Mouse (Mus musculus) CH12.LX (cell line): ENCODE data around the gene Gfi1b. TPM values are rescaled to one million over a fixed set of nuclear protein-coding genes. Genes with fewer than 3 reads are reported as not detected.

Experiments used
- DNase-seq: peaks from one replicate; pipeline ENCODE4 v3.0.0-alpha.2; 2013; ENCODE audit errors: extremely low read depth
- H3K27ac ChIP-seq: 2 replicates; pipeline ENCODE4 v1.5.1; 2012; ENCODE audit warnings: low read depth, mild to moderate bottlenecking, control low read depth, moderate library complexity; ENCODE audit not compliant: insufficient read depth
- H3K27me3 ChIP-seq: replicated peaks from 2 replicates; pipeline ENCODE3; 2012; ENCODE audit warnings: inconsistent platforms
- H3K36me3 ChIP-seq, 2 experiments: replicated peaks in 1 of 2; 2 replicates each; pipeline versions ENCODE3 to v1.6.1; 2012; ENCODE audit warnings: inconsistent platforms in 1 of 2, low read length in 1 of 2, mild to moderate bottlenecking in 1 of 2, mixed read lengths in 1 of 2, moderate library complexity in 1 of 2; ENCODE audit not compliant: control insufficient read depth in 1 of 2, insufficient read depth in 1 of 2
- H3K4me1 ChIP-seq, 2 experiments: 2 replicates each; pipeline ENCODE4 v1.6.1; 2012; ENCODE audit warnings: inconsistent platforms in 1 of 2, moderate library complexity in 1 of 2; ENCODE audit not compliant: insufficient read depth in 2 of 2, control insufficient read depth in 1 of 2
- H3K4me2 ChIP-seq: 2 replicates; pipeline ENCODE4 v1.6.1; 2012; ENCODE audit warnings: low read depth, mild to moderate bottlenecking, control low read depth; ENCODE audit not compliant: poor library complexity, insufficient read depth, severe bottlenecking
- H3K4me3 ChIP-seq, 3 experiments: fragments of 150-350 bp in 1 of 3; sonication (generic) in 1 of 3; replicated peaks in 1 of 3; 2 replicates each; pipeline versions ENCODE3 to v1.5.1; 2011 to 2012; ENCODE audit warnings: low read depth in 2 of 3, low read length in 2 of 3, mild to moderate bottlenecking in 2 of 3, moderate library complexity in 2 of 3, control low read depth in 1 of 3, improper control_type of control experiment in 1 of 3, inconsistent platforms in 1 of 3, mixed read lengths in 1 of 3; ENCODE audit not compliant: poor library complexity in 1 of 3
- H3K79me2 ChIP-seq: replicated peaks from 2 replicates; pipeline ENCODE4 v1.6.1; 2012; ENCODE audit warnings: mild to moderate bottlenecking, moderate library complexity; ENCODE audit not compliant: control insufficient read depth, poor library complexity, insufficient read depth, severe bottlenecking; ENCODE audit errors: extremely low read depth
- H3K9ac ChIP-seq: 2 replicates; pipeline ENCODE4 v1.6.1; 2012; ENCODE audit warnings: low read depth, mild to moderate bottlenecking, control low read depth, moderate library complexity; ENCODE audit not compliant: insufficient read depth
- H3K9me3 ChIP-seq: replicated peaks from 2 replicates; pipeline ENCODE3; 2012; ENCODE audit warnings: low read length, inconsistent platforms, mixed read lengths
- BHLHE40 ChIP-seq: IDR thresholded peaks from 2 replicates; pipeline ENCODE4 v1.6.1; 2011; ENCODE audit warnings: mild to moderate bottlenecking, low read depth, low read length, improper control_type of control experiment
- CHD2 ChIP-seq: IDR thresholded peaks from 2 replicates; pipeline ENCODE4 v1.6.1; 2011; ENCODE audit warnings: low read length, improper control_type of control experiment
- CTCF ChIP-seq, 2 experiments: IDR thresholded peaks in 1 of 2; conservative IDR thresholded peaks in 1 of 2; 2 replicates each; pipeline ENCODE4 v1.5.1; 2011 to 2012; ENCODE audit warnings: low read depth in 2 of 2, low read length in 2 of 2, improper control_type of control experiment in 1 of 2, inconsistent platforms in 1 of 2, mild to moderate bottlenecking in 1 of 2, moderate library complexity in 1 of 2
- ETS1 ChIP-seq: conservative IDR thresholded peaks from 2 replicates; pipeline ENCODE4 v1.6.1; 2012; ENCODE audit warnings: low read depth, mild to moderate bottlenecking, inconsistent platforms, low read length, improper control_type of control experiment, moderate library complexity
- JUN ChIP-seq: IDR thresholded peaks from 2 replicates; pipeline ENCODE4 v1.6.1; 2011; ENCODE audit warnings: low read depth, mild to moderate bottlenecking, low read length, improper control_type of control experiment, moderate library complexity; ENCODE audit not compliant: insufficient read depth
- JUND ChIP-seq: conservative IDR thresholded peaks from 2 replicates; pipeline ENCODE4 v1.6.1; 2011; ENCODE audit warnings: low read depth, low read length, improper control_type of control experiment
- KAT2A ChIP-seq: IDR thresholded peaks from 2 replicates; pipeline ENCODE4 v1.6.1; 2012; ENCODE audit warnings: low read length, improper control_type of control experiment, inconsistent platforms; ENCODE audit not compliant: insufficient replicate concordance
- MAX ChIP-seq: IDR thresholded peaks from 2 replicates; pipeline ENCODE4 v1.6.1; 2011; ENCODE audit warnings: low read length, improper control_type of control experiment
- PAX5 ChIP-seq: IDR thresholded peaks from 2 replicates; pipeline ENCODE4 v1.6.1; 2012; ENCODE audit warnings: low read length, inconsistent platforms, mixed read lengths
- POLR2A ChIP-seq: IDR thresholded peaks from 2 replicates; pipeline ENCODE4 v1.6.1; 2011; ENCODE audit warnings: low read depth, mild to moderate bottlenecking, improper control_type of control experiment, low read length
- RAD21 ChIP-seq: IDR thresholded peaks from 2 replicates; pipeline ENCODE4 v1.6.1; 2011; ENCODE audit warnings: low read depth, mild to moderate bottlenecking, low read length, improper control_type of control experiment, moderate library complexity
- SMC3 ChIP-seq: IDR thresholded peaks from 2 replicates; pipeline ENCODE4 v1.6.1; 2011; ENCODE audit warnings: low read depth, low read length, improper control_type of control experiment
- USF1 ChIP-seq: IDR thresholded peaks from 2 replicates; pipeline ENCODE4 v1.6.1; 2014; ENCODE audit warnings: low read depth, mild to moderate bottlenecking, inconsistent platforms, low read length, improper control_type of control experiment
- ZNF384 ChIP-seq: IDR thresholded peaks from 2 replicates; pipeline ENCODE4 v1.6.1; 2012; ENCODE audit warnings: low read depth, low read length, improper control_type of control experiment, inconsistent platforms
- dilution Hi-C: fragments of 300-500 bp; cut with MboI; formaldehyde crosslinking; loops from 2 replicates; pipeline ENCODE4 v1.14.3; 2020; ENCODE audit warnings: low sequenced_read_pairs; ENCODE audit not compliant: extremely low pct_unique_long_range_greater_than_20kb, extremely low pct_ligation_motif_present
- in situ Hi-C: fragments of 300-500 bp; cut with MboI; formaldehyde crosslinking; loops from 3 replicates; pipeline ENCODE4 v1.14.3; 2019; ENCODE audit warnings: low sequenced_read_pairs, low pct_ligation_motif_present, low pct_unique_long_range_greater_than_20kb, mixed read lengths
- polyA plus RNA-seq: library from polyadenylated mRNA; unstranded; fragments of >175 nt; gene quantifications from 2 replicates; pipeline ENCODE4 v1.2.1, GENCODE M21; 2012; ENCODE audit warnings: low read depth; ENCODE audit not compliant: insufficient read length
- total RNA-seq, 2 experiments: library from RNA; depleted of rRNA; stranded (reverse); fragments of 300-350 nt in 1 of 2; fragments of >200 nt in 1 of 2; gene quantifications; 2 replicates each; pipeline ENCODE4 v1.2.3; 2012 to 2014

Gfi1b gene
- total and polyA plus RNA-seq, 3 experiments, result 0.19 to 0.87 TPM; not detected in 1

GRCm38 (mm10) chr2:28629911-28630381 lies 8.2 kb upstream of the Gfi1b start:
- peak; percentile 42 for DNase-seq
- Histone ChIP-seq H3K27ac (no peak overlapping the region; the same call in 1 of the 2 replicates), H3K27me3 (peaks cover 8% of the 10 kb centered on the region), H3K9ac (no peak overlapping the region), H3K4me1 (peaks cover 10 to 29% of the 10 kb centered on the region in 2 experiments), H3K4me3 (no peak overlapping the region), H3K9me3 (peaks cover 6% of the 10 kb centered on the region), H3K36me3 (no peaks in the 10 kb centered on the region), H3K4me2 (peak overlapping the region; percentile 61; the same call in 1 of the 2 replicates), H3K79me2 (no peaks in the 10 kb centered on the region)
- TF ChIP-seq BHLHE40 (0 out of 2 replicates have a peak, but pooled peaks have one; percentile 25), CHD2 (no peak), KAT2A (no peak), ETS1 (peak; percentile 64), MAX (no peak), RAD21 (no peak), POLR2A (no peak), ZNF384 (no peak)
- TF ChIP-seq, all 38 proteins: peak for 2
- dilution Hi-C loops, result no loop called here
- in situ Hi-C loops, result loop anchor here (5.0 kb wide), 1 partner anchor 38 kb away; no protein-coding TSS in a partner anchor

GRCm38 (mm10) chr2:28628053-28628452 lies 6.3 kb upstream of the Gfi1b start:
- peak; percentile 69 for TF ChIP-seq ZNF384
- TF ChIP-seq USF1, result no peak
- no peak for TF ChIP-seq CHD2
- TF ChIP-seq RAD21, result peak; percentile 48
- no peak for TF ChIP-seq PAX5
- no peak for TF ChIP-seq MAX
- TF ChIP-seq JUND, result no peak
- no peak for TF ChIP-seq JUN
- peak; percentile 32 for TF ChIP-seq SMC3
- peak in 1 of 2 experiments; percentile 62; a peak in 2 of 4 replicates for TF ChIP-seq CTCF (conservative IDR thresholded peaks at IDR 0.05 in 1 of 2, IDR thresholded peaks at IDR 0.05 in 1 of 2; ENCODE audit: low read depth in 2 of 2, low read length in 2 of 2)
- Histone ChIP-seq H3K4me2 (no peak overlapping the region), H3K36me3 (no peaks in the 10 kb centered on the region), H3K9ac (no peak overlapping the region), H3K9me3 (peaks cover 10% of the 10 kb centered on the region), H3K27ac (no peak overlapping the region), H3K79me2 (no peaks in the 10 kb centered on the region), H3K4me3 (no peak overlapping the region), H3K4me1 (peaks cover 10 to 35% of the 10 kb centered on the region in 2 experiments), H3K27me3 (peaks cover 9% of the 10 kb centered on the region)
- dilution Hi-C loops (no loop called here), in situ Hi-C loops (loop anchor here (5.0 kb wide), 1 partner anchor 36 kb away; no protein-coding TSS in a partner anchor)
- DNase-seq, result no peak
